Mouse (Mus musculus) left cerebral cortex, adult 9 months (tissue): Measurements from ENCODE around the gene Camsap2.

Source experiments
- DNase-seq, 2 experiments: peaks; one replicate each; pipeline ENCODE4 v3.0.0; 2022; ENCODE audit warnings: low spot score in 2 of 2

Camsap2 gene

DNA sequence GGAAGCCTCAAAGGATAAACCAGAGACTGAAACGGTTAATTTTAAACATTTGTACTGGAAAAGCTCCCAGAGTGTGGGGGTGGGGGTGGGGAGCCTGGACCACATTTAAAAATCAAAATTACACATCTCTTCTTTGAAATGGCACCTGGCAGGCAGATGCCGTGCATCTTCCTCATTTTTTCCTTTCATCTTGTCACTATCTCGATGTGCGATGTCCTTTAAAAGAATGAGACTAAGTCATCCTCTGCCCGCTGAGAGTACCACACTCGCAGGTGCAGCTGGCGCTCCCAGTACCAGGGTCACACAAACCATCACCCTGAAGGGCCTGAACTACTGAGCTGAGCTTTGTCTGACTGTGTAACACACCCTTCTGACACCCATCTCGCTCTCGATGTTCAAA lies 87.4 kb downstream of the Camsap2 start:
- DNase-seq = no peak

DNA sequence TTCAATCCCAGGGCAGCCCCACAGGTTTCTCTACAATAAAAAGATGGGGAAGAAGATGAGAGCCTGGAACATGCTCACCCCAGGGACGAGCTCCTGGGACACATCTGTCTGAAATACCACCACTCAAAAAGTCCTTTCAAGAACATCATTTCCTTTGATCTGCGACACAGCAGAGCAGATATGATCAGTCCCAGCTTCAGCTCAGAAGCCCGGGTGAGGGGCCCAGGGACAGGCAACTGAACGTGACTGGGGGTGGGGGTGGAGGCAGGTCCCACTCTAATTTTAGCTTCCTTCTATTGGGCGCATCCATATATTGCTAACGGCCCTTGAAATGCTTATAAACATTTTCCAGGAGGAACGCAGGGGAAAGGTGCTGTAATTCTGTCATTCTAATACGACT lies 90.2 kb downstream of the Camsap2 start:
- no peak for DNase-seq

DNA sequence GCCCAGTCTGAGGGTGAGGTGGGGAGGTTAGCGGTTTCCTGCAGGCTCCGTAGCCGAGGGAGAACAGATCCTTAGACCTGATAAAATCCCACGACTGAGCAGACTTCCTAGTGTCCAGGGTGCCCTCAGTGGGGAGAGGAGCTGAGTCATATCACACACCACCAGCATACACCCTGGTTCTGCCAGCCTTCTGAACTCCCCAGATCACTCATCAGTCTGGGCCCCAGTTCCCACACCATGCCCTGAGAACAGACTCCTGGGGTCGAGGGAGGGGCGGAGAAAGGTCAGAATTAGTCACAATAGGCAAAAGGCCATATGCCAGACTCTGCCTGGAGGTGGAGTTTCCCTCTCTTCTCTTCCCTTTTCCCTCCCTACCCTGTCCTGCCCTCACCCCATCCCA lies 90.7 kb downstream of the Camsap2 start:
- no peak for DNase-seq

DNA sequence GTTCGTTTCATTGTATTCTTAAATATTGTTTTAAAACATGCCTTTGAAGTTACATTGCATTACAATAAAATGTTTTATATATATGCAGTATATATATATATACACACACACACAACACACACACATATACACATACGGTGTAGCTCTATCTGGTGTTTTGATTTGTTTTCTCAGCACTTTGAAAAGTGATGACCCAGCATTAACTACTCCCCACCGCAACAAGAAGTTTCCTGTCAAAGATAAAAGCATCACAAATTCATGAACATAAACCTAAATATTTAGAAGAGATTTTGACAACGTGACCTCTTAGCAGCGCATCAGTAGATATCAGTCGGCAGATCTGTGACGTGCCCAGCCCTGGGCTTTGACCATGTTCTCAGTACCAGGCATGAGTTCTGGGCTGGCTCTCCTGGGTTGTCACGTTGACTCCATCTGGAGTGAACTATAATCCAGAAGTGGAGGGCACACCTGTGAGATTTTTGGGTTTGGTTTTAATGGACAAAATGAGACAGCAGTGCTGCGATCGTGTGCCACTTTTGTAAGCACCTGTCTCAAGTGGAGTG lies 91.3 kb downstream of the Camsap2 start:
- DNase-seq = no peak

DNA sequence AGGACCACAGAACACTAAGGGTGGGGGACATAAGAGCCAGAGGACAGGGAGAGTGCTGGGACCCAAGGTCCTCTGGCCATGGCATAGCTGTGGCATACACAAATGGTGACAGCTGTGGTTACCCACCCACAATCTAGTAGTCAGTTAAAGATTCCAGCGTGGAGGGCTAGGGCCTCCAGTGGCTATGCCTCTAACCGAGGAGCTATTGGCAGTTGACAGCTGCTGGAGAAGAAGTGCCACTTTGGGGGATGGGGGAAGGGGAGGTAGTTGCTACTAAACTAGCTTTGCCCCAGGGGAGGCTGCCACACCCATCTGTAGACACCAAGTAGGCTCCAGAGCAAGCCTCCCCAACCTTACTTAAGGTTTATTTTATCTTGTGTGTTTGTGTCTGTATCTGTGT lies 92.4 kb downstream of the Camsap2 start:
- no peak for DNase-seq

DNA sequence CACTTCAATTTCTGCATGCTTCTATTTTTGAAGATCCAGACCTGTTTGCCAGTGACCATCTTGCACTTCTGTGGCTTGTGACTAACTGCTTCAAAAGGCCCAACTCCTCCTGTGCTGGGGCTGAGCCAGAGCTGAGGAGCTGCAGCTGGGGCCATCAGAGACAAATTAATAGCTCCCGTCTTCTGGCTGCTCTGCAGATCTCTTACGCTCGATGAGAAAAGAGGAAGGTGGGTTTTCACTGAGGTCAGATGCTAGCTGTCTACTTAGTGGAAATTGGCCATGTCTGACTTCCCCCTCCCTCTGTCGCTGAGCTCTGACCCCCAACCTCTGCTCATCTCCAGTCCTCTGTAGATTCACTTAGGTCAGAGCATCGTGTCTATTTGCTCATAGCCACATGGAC lies 96.2 kb downstream of the Camsap2 start:
- no peak for DNase-seq

DNA sequence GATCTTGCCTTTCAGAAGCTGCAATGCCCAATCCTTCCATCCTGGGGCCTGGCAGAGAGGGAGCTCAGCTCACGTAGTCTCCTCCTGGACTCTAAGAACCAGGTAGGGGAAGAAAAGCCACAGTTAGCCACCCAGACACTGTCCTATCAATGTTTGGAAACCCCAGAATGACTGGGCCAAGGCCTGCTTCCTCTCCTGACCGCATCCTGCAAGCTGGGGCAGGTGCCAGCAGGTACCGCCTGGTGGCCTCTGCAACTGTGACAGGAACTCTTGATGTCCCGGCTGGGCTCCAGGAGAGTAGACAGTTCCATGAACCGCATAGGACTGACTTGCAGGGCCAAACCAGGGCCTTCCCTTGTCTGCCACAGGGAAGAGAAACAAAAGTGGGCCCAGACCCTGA lies 98.5 kb downstream of the Camsap2 start:
- DNase-seq = no peak

DNA sequence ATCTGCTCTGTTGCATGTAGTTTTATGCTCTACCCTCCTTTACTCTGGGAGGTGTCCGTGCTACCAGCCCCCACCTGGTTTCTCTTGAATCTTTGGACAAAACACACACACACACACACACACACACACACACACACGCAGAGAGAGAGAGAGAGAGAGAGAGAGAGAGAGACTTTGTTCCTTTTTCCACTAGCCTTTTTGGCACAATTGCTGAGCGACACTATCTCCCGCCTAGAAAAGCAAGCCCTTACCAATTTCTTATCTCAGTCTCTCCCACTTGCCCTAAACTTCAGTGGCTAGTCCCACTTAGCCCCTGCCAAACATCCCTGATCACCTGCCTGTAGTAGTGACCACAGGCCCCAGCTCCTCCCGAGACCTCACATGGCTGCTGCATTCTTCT lies 101.4 kb downstream of the Camsap2 start:
- DNase-seq = no peak

DNA sequence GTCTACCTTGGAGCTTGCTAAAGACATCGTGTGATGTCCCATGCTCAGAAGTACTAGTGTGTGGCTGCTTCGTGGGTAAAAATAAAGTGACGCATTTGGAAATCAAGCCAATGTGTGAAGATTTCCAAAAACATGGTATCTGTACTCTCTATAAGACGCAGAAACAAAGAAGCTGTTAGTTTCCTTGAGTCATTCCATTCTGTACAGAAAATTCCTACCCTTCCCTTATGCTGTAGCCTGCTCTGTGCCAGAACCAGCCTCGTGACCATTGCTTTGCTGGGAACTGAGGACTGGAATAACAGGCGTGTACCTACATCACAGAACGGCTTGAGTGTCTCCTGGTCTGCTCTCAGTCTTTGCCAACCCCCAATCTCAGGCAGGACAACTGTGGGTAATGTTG lies 104.1 kb downstream of the Camsap2 start:
- DNase-seq = no peak

DNA sequence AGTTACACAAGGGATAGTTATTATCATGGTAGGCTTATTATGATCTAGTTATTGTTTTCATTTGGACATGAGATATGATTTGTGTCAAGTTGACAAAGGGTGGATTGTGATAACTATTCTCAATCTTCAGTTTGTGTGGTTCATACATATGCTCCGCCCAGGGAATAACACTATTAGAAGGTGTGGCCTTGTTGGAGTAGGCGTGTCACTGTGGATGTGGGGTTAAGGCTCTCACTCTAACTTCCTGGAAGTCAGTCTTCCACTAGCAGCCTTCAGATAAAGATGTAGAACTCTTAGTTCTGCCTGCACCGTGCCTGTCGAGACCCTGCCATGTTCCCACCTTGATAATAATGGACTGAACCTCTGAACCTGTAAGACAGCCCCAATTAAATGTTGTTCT lies 107.4 kb downstream of the Camsap2 start:
- DNase-seq = no peak

DNA sequence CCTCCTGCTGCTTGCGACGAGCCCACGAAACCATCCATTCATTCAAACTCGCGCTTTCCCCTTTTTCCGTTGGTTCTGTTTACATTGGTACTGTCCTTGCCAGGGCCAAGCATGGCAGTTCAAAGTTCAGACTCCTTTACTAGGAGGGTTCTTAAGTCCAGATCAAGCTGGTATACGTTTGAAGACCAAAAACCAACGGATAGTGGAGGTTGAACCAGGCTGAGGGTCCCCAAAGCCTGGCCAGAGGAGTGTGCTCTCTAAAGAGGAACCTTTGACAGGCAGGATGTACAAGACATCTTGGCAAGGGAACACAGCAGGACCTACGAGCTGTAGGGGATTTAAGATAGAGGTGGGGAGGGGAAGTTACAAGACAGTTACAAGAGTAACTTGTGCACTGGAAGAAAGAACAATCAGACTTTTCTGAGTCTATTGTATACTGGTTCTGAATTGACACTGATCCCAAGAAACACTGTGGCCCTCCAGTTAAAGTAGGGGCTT lies 111.3 kb downstream of the Camsap2 start:
- DNase-seq = no peak

DNA sequence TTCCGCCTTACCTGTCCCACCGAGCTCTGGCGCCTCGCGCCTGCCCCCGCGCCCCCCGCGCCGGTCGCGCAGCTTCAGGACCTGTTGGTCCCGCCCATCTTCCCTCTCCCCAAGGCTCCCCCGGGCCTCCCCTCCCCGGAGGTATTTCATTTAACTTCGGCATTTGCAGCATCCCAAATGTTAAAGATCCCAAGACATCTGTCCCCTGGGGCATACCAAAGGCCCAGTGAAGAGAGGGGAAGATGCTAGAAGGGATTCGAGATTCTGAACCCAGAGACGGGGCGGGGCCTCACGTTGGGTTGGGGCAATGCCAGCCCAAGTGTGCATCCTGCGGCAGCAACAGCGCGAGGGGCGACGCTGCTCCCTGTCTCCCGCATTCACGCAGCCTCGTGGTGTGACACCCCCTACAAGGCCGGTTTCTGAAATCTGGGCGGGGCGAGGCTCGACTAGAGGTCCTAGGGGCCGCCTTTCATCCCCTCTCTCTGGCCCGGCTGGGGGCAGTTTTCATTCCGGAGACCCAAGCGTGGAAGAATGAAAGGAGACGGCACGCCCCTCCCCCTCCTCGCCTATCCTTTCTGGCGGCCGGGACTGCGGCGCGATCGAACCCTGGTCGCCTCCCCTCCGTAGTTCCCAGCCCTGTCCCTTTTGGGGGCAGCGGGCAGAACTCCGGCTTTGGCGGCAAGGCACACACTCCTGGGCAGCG lies 111.9 kb downstream of the Camsap2 start, which contains the start of gene Inava:
Gene Inava (minus strand): TSS at position 373 of the 703 bp plus-strand sequence.
- peak in 1 of 2 experiments; percentile 24 for DNase-seq

DNA sequence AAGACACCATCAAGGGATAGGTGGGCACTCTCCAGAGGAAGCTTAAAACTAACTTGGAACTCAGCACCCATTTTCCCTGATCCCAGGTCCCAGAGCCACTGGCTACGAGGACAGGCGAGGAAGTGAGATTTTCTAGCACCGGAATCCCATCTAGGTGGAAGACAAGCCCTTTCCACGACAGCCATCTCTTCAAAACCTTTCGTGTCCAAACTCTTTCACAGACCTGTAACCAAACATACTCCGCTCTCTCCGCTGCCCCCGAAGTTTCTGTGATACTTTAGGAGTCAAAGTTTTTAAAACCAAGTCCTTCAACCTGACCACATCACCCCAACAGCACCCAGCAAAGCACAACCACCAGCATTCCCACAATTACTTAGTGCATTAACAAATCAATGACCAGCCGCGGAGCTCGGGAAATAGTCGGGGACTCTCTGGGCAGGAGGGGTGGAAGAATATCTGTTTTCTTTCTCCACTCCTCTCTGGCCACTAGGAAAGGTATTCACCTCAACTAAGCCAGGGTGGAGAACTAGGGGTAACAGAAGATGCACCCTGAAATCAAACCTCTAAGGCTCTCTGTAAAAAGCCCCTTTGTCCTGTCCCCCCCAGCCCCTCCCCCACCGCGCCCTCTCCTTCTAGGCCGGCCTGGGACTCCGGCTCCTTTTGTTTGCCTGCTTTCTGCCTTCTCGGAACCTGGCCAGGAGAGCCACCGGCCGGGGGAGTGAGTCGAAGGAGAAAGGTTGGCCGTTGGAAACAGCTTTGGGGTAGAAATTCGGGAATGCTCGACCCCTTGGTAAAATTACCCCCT lies 112.7 kb downstream of the Camsap2 start:
- DNase-seq = no peak

DNA sequence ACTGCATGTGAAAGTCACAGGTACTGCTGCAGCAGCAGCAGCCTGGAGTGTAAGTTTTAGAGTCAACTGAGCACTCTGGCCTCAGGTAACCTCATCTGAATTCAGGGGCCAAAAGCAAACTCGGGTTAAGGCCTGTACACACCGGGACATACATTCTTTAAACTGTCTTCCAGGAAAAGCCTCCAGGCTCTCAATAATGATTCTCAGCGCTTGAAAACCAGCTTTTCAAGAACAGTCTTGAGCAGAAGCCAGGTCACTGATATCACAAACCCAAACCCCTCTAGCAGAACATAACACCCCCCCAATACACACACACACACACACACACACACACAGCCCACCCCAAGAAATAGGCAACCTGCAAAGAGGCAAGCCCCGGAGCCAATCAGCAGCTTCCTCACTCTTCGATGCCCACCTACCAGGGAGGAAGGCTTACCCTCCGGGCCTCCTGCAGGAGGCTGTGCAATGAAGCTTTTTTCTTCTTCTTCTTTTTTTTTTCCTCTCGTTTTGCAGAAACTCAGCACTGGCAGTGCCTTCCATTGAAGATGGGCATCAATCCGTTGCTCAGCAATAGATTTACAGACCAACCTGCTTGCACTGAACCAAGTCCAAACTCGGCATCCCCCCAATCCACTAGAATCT lies 113.5 kb downstream of the Camsap2 start:
- no peak for DNase-seq

DNA sequence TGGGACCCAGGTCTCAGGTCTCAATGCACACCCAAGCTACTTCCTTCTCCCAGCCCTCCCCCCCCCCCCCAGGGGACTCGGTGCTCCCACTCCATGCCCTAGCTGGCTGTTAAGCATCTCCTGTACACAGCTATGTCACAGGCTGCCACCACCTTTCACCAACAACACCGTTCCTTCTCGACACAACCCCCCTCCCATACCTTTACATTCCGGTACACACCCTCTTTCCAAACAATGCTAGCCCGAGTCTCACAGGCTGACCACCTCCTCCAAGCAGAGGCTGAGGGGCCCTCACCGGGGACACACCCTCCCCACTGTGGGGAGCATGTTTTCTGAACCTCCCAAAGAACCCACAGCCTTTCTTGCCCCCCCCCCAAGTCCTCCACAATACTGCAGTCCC lies 114.3 kb downstream of the Camsap2 start:
- DNase-seq = no peak

DNA sequence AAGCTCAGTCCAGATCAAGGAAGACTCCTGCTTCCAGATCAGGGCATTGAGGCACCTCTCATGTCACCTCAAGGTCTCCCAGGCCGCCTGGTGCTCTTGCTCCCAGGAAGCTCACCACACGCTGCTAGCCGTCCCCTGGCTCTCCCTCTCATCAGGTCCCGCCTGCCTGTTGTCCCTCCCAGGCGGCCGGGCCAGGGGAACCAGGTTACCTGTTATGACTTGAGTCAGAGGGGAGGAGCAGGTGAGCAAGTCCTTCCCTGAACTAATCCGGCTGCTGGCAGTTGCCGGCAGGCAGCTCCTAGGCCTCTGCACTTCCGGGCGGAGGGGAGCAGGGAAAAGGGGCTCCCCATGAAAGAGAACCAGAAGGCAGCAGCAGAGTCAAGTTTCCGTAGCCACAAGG lies 115.7 kb downstream of the Camsap2 start:
- DNase-seq = no peak

DNA sequence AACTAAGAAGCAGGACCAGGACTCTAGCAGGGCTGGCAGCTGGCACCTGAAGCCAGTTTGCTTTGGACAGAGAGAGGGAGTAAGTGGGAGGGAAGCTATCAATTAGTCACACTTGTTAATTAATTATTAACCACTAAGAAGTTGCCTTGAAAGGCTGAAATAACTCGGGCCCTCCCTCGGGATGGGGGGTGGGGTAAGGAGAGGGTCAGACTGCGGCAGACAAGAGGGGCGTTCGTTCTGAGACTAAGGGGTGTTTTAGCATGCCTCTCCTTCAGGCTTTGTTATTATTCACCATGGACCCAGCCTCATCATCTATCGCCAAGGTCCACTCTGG lies 116.9 kb downstream of the Camsap2 start:
- DNase-seq = no peak

DNA sequence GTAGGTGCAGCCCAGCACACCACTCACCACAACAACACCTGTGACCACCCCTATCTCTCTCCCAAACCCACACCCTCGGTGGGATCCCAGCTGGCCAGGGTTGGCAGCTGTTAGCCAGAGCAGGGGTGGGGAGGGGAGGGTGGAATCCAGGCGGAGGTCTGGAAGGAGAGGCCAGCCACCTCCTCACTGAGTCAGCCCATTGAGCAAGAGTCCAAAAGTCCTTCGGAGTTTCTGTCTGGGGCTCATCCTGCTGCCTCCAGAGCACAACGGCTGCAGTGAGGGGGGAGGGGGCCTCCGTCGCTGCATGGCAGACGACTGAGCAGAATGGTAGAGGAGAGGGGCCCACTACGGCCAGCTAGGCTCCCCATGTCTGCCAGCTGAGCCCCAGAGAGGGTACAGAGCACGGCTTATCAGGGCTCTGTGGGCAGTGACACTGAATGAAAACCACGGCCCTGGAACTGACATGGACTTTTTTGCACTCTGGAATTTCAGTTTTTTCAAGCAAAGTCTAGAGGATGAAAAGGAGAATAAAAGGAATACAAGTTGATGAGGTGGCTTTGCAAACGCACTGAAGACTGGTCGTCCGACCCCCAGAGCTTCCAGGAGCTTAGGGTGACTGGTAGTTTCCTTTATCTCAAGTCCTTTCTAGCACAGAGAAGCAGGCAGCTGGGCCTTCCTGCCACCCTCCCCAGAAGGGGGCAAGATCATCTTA lies 117.4 kb downstream of the Camsap2 start:
- DNase-seq = no peak

DNA sequence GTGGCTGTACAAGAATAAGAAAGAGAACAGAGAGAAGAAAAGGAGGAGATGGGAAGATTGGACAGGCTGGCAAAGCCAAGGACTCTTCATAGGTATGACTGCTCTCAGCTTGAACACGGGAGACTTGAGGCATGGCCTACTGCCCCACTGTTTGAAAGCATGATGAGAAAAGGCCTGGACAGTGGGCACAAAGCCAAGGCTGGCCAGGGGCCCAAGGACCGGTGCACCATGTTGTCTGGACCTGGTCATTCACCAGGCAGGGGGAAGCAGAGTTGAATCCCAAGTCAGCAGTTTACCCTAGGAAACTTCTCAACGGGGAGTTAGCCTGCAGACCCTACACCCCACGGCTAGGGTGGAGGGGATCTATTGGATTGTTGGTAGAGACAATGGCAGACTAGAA lies 118.0 kb downstream of the Camsap2 start:
- no peak for DNase-seq

DNA sequence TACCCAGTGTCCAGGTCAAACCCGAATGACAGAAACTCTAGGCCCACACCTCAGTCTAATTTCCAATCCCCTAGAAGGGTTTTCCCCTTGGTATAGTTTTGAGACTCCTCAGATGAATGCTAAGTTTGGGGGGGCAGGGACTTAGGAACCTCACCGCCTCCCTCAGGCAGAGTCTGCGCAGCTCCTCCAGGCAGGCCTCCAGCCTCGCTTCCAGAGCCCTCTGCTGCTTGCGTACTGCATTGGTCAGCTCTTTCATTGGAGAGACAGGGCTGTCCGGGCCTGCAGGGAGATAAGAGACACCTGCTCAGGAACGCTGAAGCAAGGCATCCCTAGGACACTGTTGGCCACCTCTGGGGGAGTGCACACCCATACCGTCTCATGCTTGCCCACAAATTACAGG lies 119.3 kb downstream of the Camsap2 start:
- no peak for DNase-seq

DNA sequence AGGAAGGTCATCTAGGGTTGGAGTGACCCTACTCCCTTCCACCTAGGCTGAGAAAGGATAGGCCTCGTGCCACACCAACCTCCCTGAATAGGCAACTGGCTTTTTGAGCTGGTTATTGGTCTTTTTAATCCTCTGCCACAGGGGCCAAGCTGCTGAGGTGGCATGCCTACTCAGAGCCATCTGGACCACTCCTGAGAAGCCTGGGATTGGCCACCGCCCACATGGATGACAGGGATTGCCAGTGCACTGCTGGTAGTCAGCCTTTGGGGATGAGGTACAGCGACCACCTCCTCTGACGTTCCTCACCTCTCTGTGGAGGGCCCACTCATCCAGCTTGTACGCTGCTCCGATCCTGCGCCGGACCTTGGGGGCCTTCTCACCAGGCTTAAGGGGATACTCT lies 120.1 kb downstream of the Camsap2 start:
- no peak for DNase-seq
